Mouse (Mus musculus): ENCODE measurements around the gene Ppt1. TPM values are rescaled to one million over a fixed set of nuclear protein-coding genes. Genes with fewer than 3 reads are reported as not detected.

Gene Ppt1
- 97.0 and 103 TPM in 2 replicates for polyA plus RNA-seq (2021; fragmentation: Nextera tagmentation)
- long read RNA-seq, experiment 1, transcript Ppt1-201 (9 exons, 2,381 nt), result major isoform, 584 of 686 reads
- long read RNA-seq, experiment 1, partial matches to known transcripts, result 37 of 686 reads
- long read RNA-seq, experiment 1, other reads (novel, unspliced or antisense), result 63 of 686 reads
- long read RNA-seq, experiment 2, transcript Ppt1-202 (6 exons, 1,191 nt), result minor isoform, 5 of 160 reads
- long read RNA-seq, experiment 2, transcript Ppt1-201 (9 exons, 2,381 nt), result major isoform, 125 of 160 reads
- long read RNA-seq, experiment 2, partial matches to known transcripts, result 12 of 160 reads
- long read RNA-seq, experiment 2, other reads (novel, unspliced or antisense), result 18 of 160 reads

DNA sequence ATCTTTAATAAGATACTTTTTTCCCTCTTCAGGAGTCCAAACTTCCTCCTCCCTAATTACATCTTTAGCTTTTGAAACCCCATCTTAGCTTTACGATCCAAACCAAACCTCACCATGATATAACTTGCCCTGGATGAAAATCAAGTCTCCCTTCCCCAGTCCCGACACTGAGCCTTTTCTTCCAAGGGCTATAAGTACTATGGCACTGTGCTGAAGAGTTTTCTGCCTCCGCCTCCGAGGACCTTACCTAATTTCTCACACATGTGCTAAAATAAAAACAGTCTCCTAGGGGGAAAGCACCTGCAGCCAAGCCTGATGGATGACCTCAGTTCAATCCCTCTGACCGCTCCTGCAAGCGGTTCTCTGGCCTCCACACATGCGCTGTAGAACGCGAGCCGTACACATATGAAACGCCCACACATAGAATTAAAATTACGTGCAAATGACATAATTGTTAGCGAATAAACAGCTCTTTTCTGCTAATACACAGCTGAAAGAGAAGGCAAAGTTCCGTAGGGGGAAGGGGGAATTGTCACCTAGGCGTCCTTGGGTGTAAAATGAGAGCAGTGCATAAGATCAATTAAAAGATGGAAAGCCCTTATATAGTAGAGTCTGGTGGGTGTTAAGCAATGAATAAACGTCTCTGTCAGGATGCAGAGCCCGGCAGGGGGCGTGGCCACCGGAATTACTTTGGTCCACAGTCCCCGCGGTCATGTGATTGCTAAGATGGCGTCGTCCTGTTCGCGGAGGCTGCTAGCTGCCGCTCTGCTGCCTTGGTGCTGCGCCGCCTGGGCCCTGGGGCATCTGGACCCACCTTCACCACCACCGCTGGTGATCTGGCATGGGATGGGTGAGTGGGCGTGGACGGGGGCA is at the start of gene Ppt1:
Gene Ppt1, plus strand, starts transcription at position 713 of the 873 bp plus-strand sequence.

DNA sequence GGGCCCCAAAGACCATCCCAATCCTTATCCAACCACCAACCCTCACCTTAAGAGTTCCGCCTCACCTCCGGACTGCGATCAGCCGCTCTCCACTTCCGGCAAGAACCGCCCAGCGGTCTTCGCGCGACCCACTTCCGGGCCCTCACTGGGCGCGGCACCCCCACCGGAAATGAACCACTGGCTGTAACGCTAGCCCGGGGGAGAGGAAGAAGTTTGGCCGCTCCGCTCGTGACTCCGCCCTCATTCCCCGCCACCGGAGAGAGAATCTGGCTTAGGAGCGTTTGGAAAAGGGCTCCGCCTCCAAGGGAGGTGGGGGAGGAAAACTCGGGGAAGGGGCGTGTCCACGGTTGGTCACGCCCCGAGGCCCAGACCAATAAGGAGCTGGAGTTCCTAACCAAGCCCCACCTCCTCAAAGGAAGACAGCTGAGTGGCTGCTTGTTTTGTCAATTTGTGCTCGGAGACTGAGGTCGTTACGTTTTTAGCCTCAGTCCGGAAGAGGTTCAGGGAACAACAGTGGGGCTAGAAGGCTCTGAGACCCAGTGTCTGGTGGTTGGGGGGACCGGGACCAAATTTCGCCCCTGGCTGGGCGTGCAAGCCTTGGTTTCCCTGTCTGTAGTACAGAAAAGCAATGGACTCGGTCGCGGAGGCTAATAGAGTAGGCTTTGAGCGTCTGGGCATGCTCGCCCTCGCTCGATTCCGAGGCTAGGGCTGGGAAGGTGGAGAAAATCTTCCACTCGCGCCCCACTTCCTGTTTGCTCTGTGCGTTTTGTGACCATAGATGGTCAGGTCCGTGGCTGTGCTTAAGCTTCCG is 49.9 kb downstream of the Ppt1 start, which contains the start of gene Cap1:
Gene Cap1, minus strand, starts transcription at position 289 of the 811 bp plus-strand sequence.

Other genes starting within 250 kb of the Ppt1 start
- not detected in 2 replicates for gene 9530002B09Rik, start 147.0 kb upstream of the Ppt1 start, polyA plus RNA-seq (2021; fragmentation: Nextera tagmentation)
- gene Cap1, start 49.8 kb downstream of the Ppt1 start, polyA plus RNA-seq (2021; fragmentation: Nextera tagmentation), result 20.4 and 50.3 TPM in 2 replicates
- 15.0 TPM in 2 replicates for gene Mfsd2a, start 124.9 kb downstream of the Ppt1 start, polyA plus RNA-seq (2021; fragmentation: Nextera tagmentation)
- 3.0 and 6.6 TPM in 2 replicates for gene Mycl, start 159.4 kb downstream of the Ppt1 start, polyA plus RNA-seq (2021; fragmentation: Nextera tagmentation)
- gene Trit1, start 180.4 kb downstream of the Ppt1 start, polyA plus RNA-seq (2021; fragmentation: Nextera tagmentation), result 4.4 and 5.9 TPM in 2 replicates